Mouse (Mus musculus) forebrain, embryonic 14.5 days (tissue): Measurements from ENCODE around the gene Olfr1280. TPM values are rescaled to one million over a fixed set of nuclear protein-coding genes. Genes with fewer than 3 reads are reported as not detected.
"Not testable (repeated sequence)": the region's sequence is repeated elsewhere in the genome, so short reads cannot be mapped to it uniquely, and the experiment has no call there.

Experiments used
- ATAC-seq: fragments of 200-750 bp; cut with Nextera tagmentation; 2 replicates; pipeline ENCODE4 v1.8.0; 2017; ENCODE audit warnings: mild to moderate bottlenecking, moderate library complexity
- DNase-seq: peaks from one replicate; pipeline ENCODE4 v3.0.0-alpha.2; 2015; ENCODE audit warnings: low spot score
- H3K27ac ChIP-seq: fragments of 300-500 bp; sonication (generic); 2 replicates; pipeline ENCODE4 v1.5.1; 2014; ENCODE audit warnings: low read depth, mild to moderate bottlenecking, control low read depth, low read length, moderate library complexity
- H3K27me3 ChIP-seq: fragments of 300-500 bp; sonication (generic); replicated peaks from 2 replicates; pipeline ENCODE4 v1.6.1; 2014; ENCODE audit warnings: low read length, control low read depth, mixed read lengths; ENCODE audit not compliant: control insufficient read depth, insufficient read depth
- H3K36me3 ChIP-seq: fragments of 300-500 bp; sonication (generic); 2 replicates; pipeline ENCODE4 v1.6.1; 2014; ENCODE audit warnings: low read length, control low read depth; ENCODE audit not compliant: control insufficient read depth, insufficient read depth
- H3K4me1 ChIP-seq: fragments of 300-500 bp; sonication (generic); 2 replicates; pipeline ENCODE4 v1.6.1; 2014; ENCODE audit warnings: antibody characterized with exemption, low read length, control low read depth; ENCODE audit not compliant: control insufficient read depth, insufficient read depth
- H3K4me2 ChIP-seq: fragments of 300-500 bp; sonication (generic); 2 replicates; pipeline ENCODE4 v1.6.1; 2014; ENCODE audit warnings: mild to moderate bottlenecking, control low read depth, low read length
- H3K4me3 ChIP-seq: fragments of 300-500 bp; sonication (generic); 2 replicates; pipeline ENCODE4 v1.5.1; 2014; ENCODE audit warnings: low read depth, low read length, control low read depth
- H3K9ac ChIP-seq: fragments of 300-500 bp; sonication (generic); 2 replicates; pipeline ENCODE4 v1.6.1; 2014; ENCODE audit warnings: mild to moderate bottlenecking, low read length, control low read depth, moderate library complexity
- H3K9me3 ChIP-seq: fragments of 300-500 bp; sonication (generic); replicated peaks from 2 replicates; pipeline ENCODE4 v1.6.1; 2016; ENCODE audit warnings: low read length, control low read depth, mixed read lengths; ENCODE audit not compliant: control insufficient read depth
- WGBS: fragments of 180-500 bp; shearing (Covaris S2); extraction: QIAGEN DNeasy Blood & Tissue Kit; methylation state at CpG from one replicate; pipeline ENCODE4 v1.1.7; 2014; 5-methylcytosine and 5-hydroxymethylcytosine counted together
- polyA plus RNA-seq: library from polyadenylated mRNA; unstranded; fragments of >200 nt; fragmentation: Nextera tagmentation; extraction: Ambion mirVana; gene quantifications from 2 replicates; pipeline ENCODE4 v1.2.1, GENCODE M21; 2014

The Olfr1280 gene
- not detected in 2 replicates for polyA plus RNA-seq

GRCm38 (mm10) chr2:111313717-111314116 is at the start of gene Olfr1280:
Gene Olfr1280 (plus strand): TSS chr2:111314017.
- no peak within 1 kb of the TSS for H3K4me2 ChIP-seq
- no peaks in the 10 kb centered on the region for H3K27me3 ChIP-seq
- DNase-seq (no peak), ATAC-seq (no peak)
- H3K4me1 ChIP-seq = no peaks in the 10 kb centered on the region
- H3K4me3 ChIP-seq = no peak within 1 kb of the TSS
- no peaks in the 10 kb centered on the region for H3K36me3 ChIP-seq
- no peaks in the 10 kb centered on the region for H3K9me3 ChIP-seq
- H3K9ac ChIP-seq = no peak within 1 kb of the TSS
- no peak within 1 kb of the TSS for H3K27ac ChIP-seq

GRCm38 (mm10) chr2:111274006-111274405 is 39.8 kb upstream of the Olfr1280 start, which contains the start of gene Olfr1277:
Gene Olfr1277 (minus strand): TSS chr2:111274106.
- H3K4me3 ChIP-seq = no peak within 1 kb of the TSS
- ATAC-seq = no peak
- no peak within 1 kb of the TSS for H3K4me2 ChIP-seq
- H3K36me3 ChIP-seq = no peaks in the 10 kb centered on the region
- no peak within 1 kb of the TSS for H3K27ac ChIP-seq
- no peaks in the 10 kb centered on the region for H3K9me3 ChIP-seq
- no peak within 1 kb of the TSS for H3K9ac ChIP-seq
- H3K27me3 ChIP-seq = no peaks in the 10 kb centered on the region
- DNase-seq = no peak
- H3K4me1 ChIP-seq = no peaks in the 10 kb centered on the region
- WGBS = 80% methylated on average over 2 of the region's 2 CpGs

- Histone ChIP-seq H3K36me3 (no peaks in the 10 kb centered on the region), H3K4me3 (no peak within 1 kb of the TSS), H3K4me1 (no peaks in the 10 kb centered on the region), H3K9me3 (no peaks in the 10 kb centered on the region), H3K9ac (no peak within 1 kb of the TSS), H3K4me2 (no peak within 1 kb of the TSS), H3K27me3 (no peaks in the 10 kb centered on the region), H3K27ac (no peak within 1 kb of the TSS)
- DNase-seq = no peak
- no peak for ATAC-seq
These were observed 24.0 kb upstream of the Olfr1280 start, which contains the start of gene Olfr1278 for GRCm38 (mm10) chr2:111289836-111290235. Gene Olfr1278 (plus strand): TSS chr2:111290136.

GRCm38 (mm10) chr2:111298541-111298940 is 15.3 kb upstream of the Olfr1280 start:
- Histone ChIP-seq H3K27me3 (no peaks in the 10 kb centered on the region), H3K9me3 (no peaks in the 10 kb centered on the region), H3K4me2 (no peak overlapping the region), H3K27ac (no peak overlapping the region), H3K4me3 (no peak overlapping the region), H3K9ac (no peak overlapping the region), H3K4me1 (no peaks in the 10 kb centered on the region), H3K36me3 (no peaks in the 10 kb centered on the region)
- ATAC-seq (no peak), DNase-seq (no peak)

- Histone ChIP-seq H3K4me2 (no peak within 1 kb of the TSS), H3K4me3 (no peak within 1 kb of the TSS)
- no peak for ATAC-seq
These were observed 13.4 kb upstream of the Olfr1280 start, which contains the start of gene Olfr1279 for GRCm38 (mm10) chr2:111300374-111300773. Gene Olfr1279 (plus strand): TSS chr2:111300635.

GRCm38 (mm10) chr2:111326220-111326619 is 12.4 kb downstream of the Olfr1280 start, which contains the start of gene Olfr1281:
Gene Olfr1281 (plus strand): TSS chr2:111326520.
- WGBS = 81% methylated on average over 2 of the region's 2 CpGs
- Histone ChIP-seq H3K27ac (no peak within 1 kb of the TSS), H3K4me2 (no peak within 1 kb of the TSS), H3K9ac (no peak within 1 kb of the TSS), H3K9me3 (no peaks in the 10 kb centered on the region), H3K4me3 (no peak within 1 kb of the TSS), H3K27me3 (no peaks in the 10 kb centered on the region), H3K36me3 (no peaks in the 10 kb centered on the region), H3K4me1 (no peaks in the 10 kb centered on the region)
- ATAC-seq (no peak), DNase-seq (no peak)

More at GRCm38 (mm10) chr2:111300374-111300773, 13.4 kb upstream of the Olfr1280 start, which contains the start of gene Olfr1279:
- H3K27ac ChIP-seq = no peak within 1 kb of the TSS
- H3K9ac ChIP-seq = no peak within 1 kb of the TSS
- no peaks in the 10 kb centered on the region for H3K36me3 ChIP-seq
- no peaks in the 10 kb centered on the region for H3K9me3 ChIP-seq
- no peak for DNase-seq
- no peaks in the 10 kb centered on the region for H3K4me1 ChIP-seq
- no peaks in the 10 kb centered on the region for H3K27me3 ChIP-seq

- H3K36me3 ChIP-seq, DNase-seq, H3K4me2 ChIP-seq, H3K27ac ChIP-seq, ATAC-seq, H3K9me3 ChIP-seq, H3K4me3 ChIP-seq, H3K27me3 ChIP-seq, H3K4me1 ChIP-seq, H3K9ac ChIP-seq: not testable (repeated sequence)
- WGBS = 83% methylated on average over 5 of the region's 5 CpGs
These were observed 19.9 kb downstream of the Olfr1280 start for GRCm38 (mm10) chr2:111333721-111334120.

GRCm38 (mm10) chr2:111335976-111336375 is 22.2 kb downstream of the Olfr1280 start, which contains the start of gene Olfr1282:
Gene Olfr1282 (minus strand): TSS chr2:111336076.
- DNase-seq = no peak
- no peaks in the 10 kb centered on the region for H3K27me3 ChIP-seq
- no peaks in the 10 kb centered on the region for H3K36me3 ChIP-seq
- H3K9ac ChIP-seq = no peak within 1 kb of the TSS
- H3K27ac ChIP-seq = no peak within 1 kb of the TSS
- no peaks in the 10 kb centered on the region for H3K4me1 ChIP-seq
- H3K4me3 ChIP-seq = no peak within 1 kb of the TSS
- no peak within 1 kb of the TSS for H3K4me2 ChIP-seq
- H3K9me3 ChIP-seq = no peaks in the 10 kb centered on the region
- 85% methylated on average over 2 of the region's 2 CpGs for WGBS
- no peak for ATAC-seq

GRCm38 (mm10) chr2:111366490-111366889 is 52.7 kb downstream of the Olfr1280 start, which contains the start of gene Olfr1283:
Gene Olfr1283 (plus strand): TSS chr2:111366790.
- DNase-seq = no peak
- no peaks in the 10 kb centered on the region for H3K36me3 ChIP-seq
- no peak within 1 kb of the TSS for H3K4me2 ChIP-seq
- no peak within 1 kb of the TSS for H3K27ac ChIP-seq
- H3K4me1 ChIP-seq = no peaks in the 10 kb centered on the region
- H3K4me3 ChIP-seq = no peak within 1 kb of the TSS
- H3K27me3 ChIP-seq = no peaks in the 10 kb centered on the region
- WGBS = 81% methylated on average over 2 of the region's 2 CpGs
- H3K9ac ChIP-seq = no peak within 1 kb of the TSS
- H3K9me3 ChIP-seq = no peaks in the 10 kb centered on the region
- ATAC-seq = no peak
